Mouse (Mus musculus): ENCODE results near the gene Opalin.

- TF ChIP-seq CTCF (IDR thresholded peaks at IDR 0.05) (no peak), EP300 (IDR thresholded peaks at IDR 0.05) (no peak)
Observed at GRCm38 (mm10) chr19:41047437-41048186, 29.3 kb downstream of the Opalin start.

Measured in lung, postnatal 0 days (tissue).